Mouse (Mus musculus) skeletal muscle tissue, postnatal 0 days (tissue): ENCODE data around the gene Gm10518. TPM values are rescaled to one million over a fixed set of nuclear protein-coding genes. Genes with fewer than 3 reads are reported as not detected.

ENCODE experiments used
- polyA plus RNA-seq: library from polyadenylated mRNA; unstranded; fragments of >200 nt; fragmentation: Nextera tagmentation; extraction: Ambion mirVana; gene quantifications from 2 replicates; pipeline ENCODE4 v1.2.1, GENCODE M21; 2015

Gm10518 gene
- polyA plus RNA-seq: not detected in 2 replicates

GRCm38 (mm10) chr1:179802610-179803512 lies at the start of gene Gm10518:
TSS of gene Gm10518 (plus strand) at chr1:179803376.

GRCm38 (mm10) chr1:179803513-179804139 lies 450 bp downstream of the Gm10518 start, which contains the start of gene Ahctf1:
TSS of gene Ahctf1 (minus strand) at chr1:179803680.

Other genes starting within 250 kb of the Gm10518 start
- gene Sccpdh, start 135.2 kb upstream of the Gm10518 start, polyA plus RNA-seq: 161 and 163 TPM in 2 replicates
- 0.54 and 0.72 TPM in 2 replicates for gene Kif28, start 58.1 kb upstream of the Gm10518 start, polyA plus RNA-seq
- 8.0 and 8.9 TPM in 2 replicates for gene Ahctf1, start 304 bp downstream of the Gm10518 start, polyA plus RNA-seq
- 7.8 and 8.4 TPM in 2 replicates for gene Cdc42bpa, start 157.1 kb downstream of the Gm10518 start, polyA plus RNA-seq